Mouse (Mus musculus): Measurements from ENCODE around the gene Rpe. TPM values are rescaled to one million over a fixed set of nuclear protein-coding genes. Genes with fewer than 3 reads are reported as not detected.
A peak's percentile ranks its signal among the peaks of the same experiment; 100 is the strongest.

Gene Rpe
- 10 to 100 TPM in 1 of 2 experiments, 1 to 10 TPM in 1; 8.8 to 10.7 TPM for total RNA-seq (2021)
- long read RNA-seq, experiment 1, transcript Rpe-201 (6 exons, 2,692 nt) = major isoform, 16 of 20 reads
- long read RNA-seq, experiment 1, partial matches to known transcripts = 0 of 20 reads
- long read RNA-seq, experiment 1, other reads (novel, unspliced or antisense) = 2 of 20 reads
- long read RNA-seq, experiment 2, transcript Rpe-201 (6 exons, 2,692 nt) = major isoform, 9 of 12 reads
- long read RNA-seq, experiment 2, partial matches to known transcripts = 0 of 12 reads
- long read RNA-seq, experiment 2, other reads (novel, unspliced or antisense) = 2 of 12 reads

DNA sequence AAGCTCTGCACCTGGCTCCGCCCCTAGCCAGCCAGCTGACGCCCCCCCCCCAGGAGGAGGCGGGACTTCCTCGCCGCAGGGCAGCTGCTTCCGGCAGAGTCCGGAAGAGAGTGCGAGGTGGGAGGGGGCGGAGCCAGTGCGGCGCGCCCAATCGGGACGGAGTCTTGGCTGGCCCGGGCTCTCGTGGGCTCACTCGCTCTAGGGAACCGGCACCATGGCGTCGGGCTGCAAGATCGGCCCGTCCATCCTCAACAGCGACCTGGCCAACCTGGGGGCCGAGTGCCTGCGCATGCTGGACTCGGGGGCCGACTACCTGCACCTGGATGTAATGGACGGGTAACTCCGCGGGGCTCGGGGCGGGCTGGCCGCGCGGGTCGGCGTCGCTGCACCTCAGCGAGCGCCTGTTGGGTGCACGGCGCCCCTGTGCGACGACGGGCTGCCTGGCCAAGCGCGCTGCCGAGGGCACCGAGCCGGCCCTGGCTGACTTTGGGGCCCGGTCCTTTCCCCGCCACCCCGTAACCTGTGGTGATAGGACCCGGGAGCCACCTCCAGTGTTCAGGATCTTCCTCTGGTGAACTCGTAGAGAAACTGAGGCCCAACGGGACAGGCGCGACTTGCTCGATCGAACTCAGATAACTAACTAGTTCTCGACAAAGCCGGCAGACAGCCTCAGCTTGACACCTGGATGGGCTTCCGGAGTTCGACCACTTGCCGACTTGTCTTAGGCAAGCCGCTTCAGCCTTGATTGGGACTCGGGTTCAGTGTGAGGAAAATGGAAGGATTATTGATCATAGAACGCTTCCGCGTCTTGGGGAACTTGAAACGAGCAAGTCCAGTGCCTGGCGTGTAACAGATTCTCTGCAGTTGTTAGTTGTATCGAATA, at the start of gene Rpe:
Gene Rpe, plus strand, starts transcription at position 139 of the 883 bp plus-strand sequence.
- Histone ChIP-seq H3K27ac (peak within 1 kb of the TSS; percentile 90), H3K4me3 (peak within 1 kb of the TSS; percentile 87)
- DNase-seq = peak; percentile 97
- TF ChIP-seq CTCF (IDR thresholded peaks at IDR 0.05) = no peak
- intact Hi-C loops (cut with DNase I) = loop anchor here (2.0 to 10.0 kb wide), 2 partner anchors 116 to 334 kb away; partner anchors contain the start of genes Kansl1l and Lancl1

- intact Hi-C loops (cut with DNase I) = loop anchor here (10.0 kb wide), 1 partner anchor 550 kb away; no protein-coding TSS in a partner anchor
Measured at GRCm38 (mm10) chr1:66655119-66655746, 45.4 kb upstream of the Rpe start.

GRCm38 (mm10) chr1:66655747-66656119, 44.9 kb upstream of the Rpe start:
- TF ChIP-seq CTCF (IDR thresholded peaks at IDR 0.05) = peak; percentile 58
- no peak overlapping the region for H3K4me3 ChIP-seq
- intact Hi-C loops (cut with DNase I) = loop anchor here (10.0 kb wide), 1 partner anchor 551 kb away; no protein-coding TSS in a partner anchor
- no peak overlapping the region for H3K27ac ChIP-seq
- no peak for DNase-seq

More at GRCm38 (mm10) chr1:66655119-66655746, 45.4 kb upstream of the Rpe start:
- Histone ChIP-seq H3K4me3 (no peak overlapping the region), H3K27ac (no peak overlapping the region)
- no peak for DNase-seq
- no peak for TF ChIP-seq CTCF (IDR thresholded peaks at IDR 0.05)

GRCm38 (mm10) chr1:66671475-66671874, 29.2 kb upstream of the Rpe start:
- no peak overlapping the region for H3K27ac ChIP-seq
- H3K4me3 ChIP-seq = no peak overlapping the region
- intact Hi-C loops (cut with DNase I) = no loop called here
- TF ChIP-seq CTCF (IDR thresholded peaks at IDR 0.05) = no peak
- no peak for DNase-seq

GRCm38 (mm10) chr1:66672812-66673211, 27.8 kb upstream of the Rpe start:
- intact Hi-C loops (cut with DNase I) = no loop called here
- no peak for DNase-seq
- TF ChIP-seq CTCF (IDR thresholded peaks at IDR 0.05) = no peak
- Histone ChIP-seq H3K27ac (no peak overlapping the region), H3K4me3 (no peak overlapping the region)

DNA sequence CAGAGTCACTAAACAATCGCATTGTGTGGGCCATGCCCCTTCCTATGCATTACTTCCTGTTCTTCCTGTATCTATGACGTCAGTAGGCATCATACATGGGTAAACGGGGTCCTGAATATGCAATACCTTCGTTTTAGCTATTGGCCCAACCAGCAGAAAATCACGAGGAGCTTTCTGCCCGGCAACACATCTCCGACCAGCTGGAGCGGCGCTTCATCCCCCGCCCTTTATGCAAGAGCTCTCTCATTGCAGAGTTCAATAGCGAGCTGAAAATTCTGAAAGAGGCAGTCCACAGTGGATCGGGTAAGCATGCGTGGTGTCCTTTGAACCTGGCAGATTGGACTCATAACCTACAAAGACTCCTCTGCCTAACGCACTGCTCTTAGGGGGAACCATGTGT, 22.7 kb upstream of the Rpe start:
- no peak for TF ChIP-seq CTCF (IDR thresholded peaks at IDR 0.05)
- intact Hi-C loops (cut with DNase I) = no loop called here

GRCm38 (mm10) chr1:66678662-66679061, 22.0 kb upstream of the Rpe start:
- H3K4me3 ChIP-seq = no peak overlapping the region
- no peak overlapping the region for H3K27ac ChIP-seq
- intact Hi-C loops (cut with DNase I) = no loop called here

More for the DNA sequence above, 22.7 kb upstream of the Rpe start:
- Histone ChIP-seq H3K27ac (no peak overlapping the region), H3K4me3 (no peak overlapping the region)
- no peak for DNase-seq

GRCm38 (mm10) chr1:66682974-66683373, 17.7 kb upstream of the Rpe start:
- DNase-seq = no peak
- intact Hi-C loops (cut with DNase I) = no loop called here
- TF ChIP-seq CTCF (IDR thresholded peaks at IDR 0.05) = no peak
- no peak overlapping the region for H3K4me3 ChIP-seq
- no peak overlapping the region for H3K27ac ChIP-seq

More at GRCm38 (mm10) chr1:66678662-66679061, 22.0 kb upstream of the Rpe start:
- DNase-seq = no peak
- TF ChIP-seq CTCF (IDR thresholded peaks at IDR 0.05) = peak; percentile 21; the same call in 1 of the 2 replicates

DNA sequence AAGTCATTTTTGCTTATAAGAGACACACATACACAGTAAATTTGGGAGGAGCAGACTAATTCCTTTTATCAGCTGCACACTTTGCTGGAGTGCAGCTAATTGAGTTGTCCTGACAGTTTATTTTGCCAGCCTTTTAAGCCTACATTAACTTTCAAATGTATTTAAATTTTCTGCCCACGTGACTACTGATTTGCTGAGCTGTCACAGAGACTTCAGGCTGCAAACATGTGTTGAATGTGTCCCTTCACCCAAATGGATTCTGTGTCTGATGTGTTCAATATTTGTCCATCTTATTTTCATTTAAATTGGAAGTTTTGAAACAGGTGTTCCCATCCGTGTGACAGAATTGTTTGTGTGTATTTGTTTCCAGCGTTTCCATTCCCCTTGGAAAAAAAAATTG, 8.9 kb upstream of the Rpe start:
- intact Hi-C loops (cut with DNase I) = no loop called here
- DNase-seq = no peak
- no peak overlapping the region for H3K4me3 ChIP-seq
- H3K27ac ChIP-seq = no peak overlapping the region
- TF ChIP-seq CTCF (IDR thresholded peaks at IDR 0.05) = no peak

GRCm38 (mm10) chr1:66692308-66692707, 8.3 kb upstream of the Rpe start:
- no peak for TF ChIP-seq CTCF (IDR thresholded peaks at IDR 0.05)
- no peak for DNase-seq
- intact Hi-C loops (cut with DNase I) = no loop called here
- no peak overlapping the region for H3K4me3 ChIP-seq
- no peak overlapping the region for H3K27ac ChIP-seq

GRCm38 (mm10) chr1:66692780-66693392, 7.7 kb upstream of the Rpe start:
- H3K27ac ChIP-seq = no peak overlapping the region
- TF ChIP-seq CTCF (IDR thresholded peaks at IDR 0.05) = no peak
- no peak for DNase-seq
- intact Hi-C loops (cut with DNase I) = no loop called here
- no peak overlapping the region for H3K4me3 ChIP-seq

GRCm38 (mm10) chr1:66694266-66694665, 6.4 kb upstream of the Rpe start:
- intact Hi-C loops (cut with DNase I) = no loop called here
- Histone ChIP-seq H3K27ac (no peak overlapping the region), H3K4me3 (no peak overlapping the region)
- DNase-seq = no peak
- no peak for TF ChIP-seq CTCF (IDR thresholded peaks at IDR 0.05)
